Comparison of ENCODE assay signal across 2 mouse cellular contexts in the genomic region with DNA sequence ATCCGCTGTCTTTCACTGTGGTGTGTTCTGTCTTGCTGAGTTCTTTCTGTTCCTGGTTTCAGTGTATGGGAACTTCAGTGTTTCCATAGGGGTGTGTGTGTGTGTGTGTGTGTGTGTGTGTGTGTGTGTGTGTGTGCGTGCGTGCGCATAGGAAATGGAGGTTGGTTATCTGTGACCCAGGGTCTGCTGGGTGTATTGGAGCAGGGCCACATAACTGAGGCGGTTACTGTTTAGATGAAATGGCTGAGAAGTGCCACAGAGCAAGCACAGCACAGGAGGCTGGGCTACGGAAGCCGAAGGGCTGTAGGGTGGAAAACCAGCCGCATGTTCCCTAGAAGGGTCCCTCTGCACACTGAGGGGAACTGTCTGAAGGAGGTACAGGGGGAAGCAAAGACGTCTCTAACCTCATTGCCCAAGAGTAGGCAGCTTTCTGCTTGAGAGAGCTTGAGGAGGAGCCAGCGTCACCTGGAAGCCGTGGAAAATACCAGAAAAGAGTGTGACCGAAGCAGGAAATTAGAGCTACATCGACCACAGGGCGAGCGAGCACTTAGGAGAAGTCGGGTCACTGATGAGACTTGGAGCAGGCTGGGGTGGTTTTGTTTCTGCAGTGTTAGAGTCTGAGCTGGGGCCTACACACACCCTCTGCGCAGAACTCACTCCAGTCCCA.
A peak's percentile ranks its signal among the peaks of the same experiment; 100 is the strongest.
TF ChIP-seq lines count a peak whose summit lies in the region.

No protein-coding gene starts in this region.

TF ChIP-seq in CH12.LX, 34 proteins besides CTCF, POLR2A, EP300 and RAD21 (continued from another document):
- TF ChIP-seq JUN (IDR thresholded peaks at IDR 0.05; ENCODE audit: insufficient read depth, low read depth, low read length) = no peak
- TF ChIP-seq ETS1 (conservative IDR thresholded peaks at IDR 0.05; ENCODE audit: low read depth, low read length) = peak; percentile 43; the same call in 1 of the 2 replicates
- no peak for TF ChIP-seq CHD2 (IDR thresholded peaks at IDR 0.05; ENCODE audit: low read length)
- TF ChIP-seq ZNF384 (IDR thresholded peaks at IDR 0.05; ENCODE audit: low read depth, low read length) = no peak
- no peak for TF ChIP-seq MAX (IDR thresholded peaks at IDR 0.05; ENCODE audit: low read length)
- TF ChIP-seq MAFK (IDR thresholded peaks at IDR 0.05; ENCODE audit: insufficient replicate concordance, low read length) = no peak
- TF ChIP-seq UBTF (IDR thresholded peaks at IDR 0.05; ENCODE audit: low read depth, low read length) = no peak
- no peak for TF ChIP-seq USF2 (conservative IDR thresholded peaks at IDR 0.05; ENCODE audit: low read depth, low read length)
- no peak for TF ChIP-seq MXI1 (IDR thresholded peaks at IDR 0.05; ENCODE audit: low read depth, low read length)
- no peak for TF ChIP-seq HCFC1 (IDR thresholded peaks at IDR 0.05; ENCODE audit: low read depth, low read length)
- no peak for TF ChIP-seq JUND (conservative IDR thresholded peaks at IDR 0.05; ENCODE audit: low read depth, low read length)
- no peak for TF ChIP-seq TCF12 (IDR thresholded peaks at IDR 0.05; ENCODE audit: low read depth, low read length)
- 0 out of 2 replicates have a peak, but pooled peaks have one; percentile 18 for TF ChIP-seq MYC (IDR thresholded peaks at IDR 0.05; ENCODE audit: low read depth, low read length)
- no peak for TF ChIP-seq NELFE (IDR thresholded peaks at IDR 0.05; ENCODE audit: low read depth, low read length)
- TF ChIP-seq ZMIZ1 (IDR thresholded peaks at IDR 0.05; ENCODE audit: low read depth, low read length) = no peak

TF ChIP-seq in ES-E14, 5 proteins besides CTCF, POLR2A, EP300 and RAD21 (continued from another document):
- TF ChIP-seq HCFC1 (IDR thresholded peaks at IDR 0.05; ENCODE audit: borderline replicate concordance, insufficient read depth, low read length) (no peak), CHD2 (IDR thresholded peaks at IDR 0.05; ENCODE audit: low read depth, low read length) (no peak)
TF ChIP-seq in ES-E14: peak in this region for 0.
